Mouse (Mus musculus): ENCODE results near the gene Rps6ka2.

The Rps6ka2 gene

DNA sequence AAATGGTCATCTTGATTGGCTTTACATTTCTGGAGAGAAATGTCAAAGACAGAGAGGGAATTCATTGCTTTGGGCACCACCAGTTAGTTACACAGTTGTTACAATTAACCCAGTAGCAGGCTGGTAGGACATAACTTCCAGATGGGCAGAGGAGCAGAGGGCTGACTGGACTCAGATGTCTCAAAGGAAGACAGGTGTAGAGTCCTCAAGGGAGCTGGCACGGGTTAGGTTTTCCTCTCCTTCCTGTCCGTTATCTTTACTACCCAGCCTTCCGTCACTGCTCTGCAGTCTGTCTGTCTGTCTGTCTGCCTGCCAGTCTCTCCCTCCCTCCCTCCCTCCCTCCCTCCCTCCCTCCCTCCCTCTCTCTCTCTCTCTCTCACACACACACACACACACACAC, 52.3 kb downstream of the Rps6ka2 start:
- no peak for DNase-seq

DNA sequence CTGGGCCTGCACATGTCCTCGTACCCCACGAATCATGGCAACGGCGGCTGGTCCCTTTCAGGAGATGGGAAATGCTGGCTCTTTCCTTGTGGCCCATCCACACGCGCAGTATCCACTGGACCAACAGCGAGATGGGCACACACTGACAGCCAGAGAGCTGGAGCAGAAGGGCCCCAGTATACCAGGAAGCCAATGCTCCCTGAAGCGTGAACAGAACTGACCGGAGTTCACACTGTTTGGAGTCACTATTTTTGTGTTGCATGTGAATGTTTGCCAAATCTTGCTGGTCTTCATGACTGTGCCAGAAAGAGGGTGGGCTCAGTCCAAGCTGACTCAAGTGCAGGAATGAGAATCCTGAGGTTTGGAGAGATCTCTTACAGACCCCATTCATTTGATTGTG, 58.6 kb downstream of the Rps6ka2 start:
- DNase-seq = no peak

DNA sequence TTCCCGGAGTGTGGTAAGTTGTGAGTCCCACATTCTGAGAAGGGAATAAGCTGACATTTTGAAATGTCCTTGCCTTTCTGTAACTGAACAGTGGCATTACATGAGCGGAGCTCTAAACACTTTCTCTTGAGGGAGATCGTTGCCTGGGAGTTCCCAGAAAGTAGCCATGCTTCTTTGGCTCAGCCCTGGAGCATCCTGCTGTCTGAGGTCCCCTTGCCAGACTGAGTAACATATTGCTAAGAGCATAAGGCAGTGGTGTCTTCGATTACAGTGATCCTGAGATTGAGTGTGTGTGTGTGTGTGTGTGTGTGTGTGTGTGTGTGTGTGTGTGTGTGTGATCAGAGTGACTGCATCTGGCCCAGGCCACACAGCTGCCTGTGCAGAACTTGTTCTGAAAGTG, 61.4 kb downstream of the Rps6ka2 start:
- DNase-seq = no peak

DNA sequence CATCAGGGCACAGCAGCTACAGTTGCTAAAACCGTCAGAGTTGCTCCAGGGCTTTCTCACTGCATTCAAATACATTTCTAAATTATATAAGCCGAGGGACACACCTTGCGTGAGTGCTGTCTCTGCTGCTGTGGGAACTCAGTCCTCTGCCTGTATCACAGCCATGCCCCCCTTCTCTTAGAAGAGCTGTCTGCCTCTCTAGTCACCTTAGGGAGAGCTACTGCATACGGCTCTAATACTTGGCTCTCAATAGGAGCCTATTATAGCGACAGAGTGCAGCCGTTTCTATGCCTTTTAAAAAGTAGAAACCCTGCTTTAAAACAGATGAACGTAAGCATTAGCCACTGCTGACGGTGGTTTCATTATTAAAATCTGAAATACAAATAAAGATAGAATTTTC, 61.9 kb downstream of the Rps6ka2 start:
- DNase-seq = no peak

DNA sequence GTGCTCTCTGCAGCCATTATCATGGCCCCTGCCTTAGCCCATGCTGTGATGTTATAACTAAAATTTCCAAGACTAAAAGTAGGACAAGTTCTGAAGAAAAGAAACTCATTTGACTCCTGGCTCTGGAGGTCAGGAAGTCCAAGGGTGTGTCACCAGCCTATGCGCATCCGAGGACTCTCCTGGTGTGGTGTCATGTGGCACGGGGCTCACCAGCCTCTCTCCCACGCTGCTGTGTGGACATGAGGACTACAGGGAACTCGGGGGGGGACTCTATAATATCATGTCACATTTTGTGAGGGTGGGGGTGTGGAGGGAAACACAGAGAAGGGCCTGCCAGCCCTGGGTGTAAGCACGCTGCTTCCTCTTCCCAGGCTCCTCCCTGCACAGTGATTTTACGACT, 62.5 kb downstream of the Rps6ka2 start:
- DNase-seq = no peak

DNA sequence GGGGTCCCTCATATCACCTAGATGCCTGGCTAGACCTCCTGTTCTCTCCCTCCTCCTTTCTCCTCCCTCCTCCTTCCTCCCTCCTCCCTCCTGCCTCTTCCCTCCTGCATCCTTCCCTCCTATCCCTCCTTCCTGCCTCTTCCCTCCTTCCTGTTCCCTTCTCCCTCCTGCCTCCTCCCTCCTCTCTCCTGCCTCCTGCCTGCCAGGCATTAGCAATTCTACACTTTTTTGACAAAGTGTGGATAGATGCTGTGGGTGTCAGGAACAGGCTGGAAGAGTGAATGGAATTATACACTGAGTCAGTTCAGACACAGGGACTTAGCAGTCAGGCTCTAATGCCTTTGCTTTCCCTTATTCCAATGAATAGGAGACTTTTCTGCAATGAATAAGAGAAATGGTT, 63.3 kb downstream of the Rps6ka2 start:
- no peak for DNase-seq

DNA sequence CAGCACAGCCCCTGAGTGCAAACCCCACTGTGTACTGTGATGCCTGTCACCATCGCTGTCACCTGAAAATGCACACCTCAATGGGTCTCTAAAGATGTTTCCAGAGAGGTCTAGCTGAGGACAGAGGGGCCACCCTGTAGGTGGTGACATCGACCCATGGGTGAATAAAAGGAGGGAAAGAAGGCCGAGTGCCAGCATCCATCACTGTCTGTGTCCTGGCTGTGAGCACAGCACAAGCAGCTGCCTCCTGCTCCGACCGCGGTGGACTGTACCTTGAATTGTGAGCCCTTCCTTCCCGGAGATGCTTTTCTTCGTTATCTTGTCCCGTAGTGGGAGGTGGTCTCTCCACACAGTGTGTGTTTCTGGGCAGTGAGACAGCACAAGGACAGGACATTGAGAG, 67.8 kb downstream of the Rps6ka2 start:
- no peak for DNase-seq

DNA sequence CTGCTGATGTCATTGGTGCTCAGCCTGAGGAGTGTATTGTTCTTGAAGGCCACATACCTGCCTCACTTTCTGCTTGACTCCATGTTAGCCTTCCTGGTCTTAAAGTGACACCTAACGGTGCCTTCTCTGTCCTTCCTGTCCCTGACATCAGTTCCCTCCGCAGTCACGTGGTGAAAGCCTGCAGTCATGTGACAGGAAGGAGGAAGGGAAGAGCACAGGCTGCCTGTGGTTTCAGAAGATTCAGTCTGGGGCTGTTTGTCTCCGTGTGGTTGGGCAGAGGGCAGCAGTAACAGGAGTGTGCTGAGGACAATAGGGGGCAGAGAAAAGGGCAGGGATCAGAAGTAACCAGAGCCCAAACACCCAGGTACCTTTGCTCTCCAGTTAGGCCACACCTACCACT, 68.9 kb downstream of the Rps6ka2 start:
- no peak for DNase-seq

DNA sequence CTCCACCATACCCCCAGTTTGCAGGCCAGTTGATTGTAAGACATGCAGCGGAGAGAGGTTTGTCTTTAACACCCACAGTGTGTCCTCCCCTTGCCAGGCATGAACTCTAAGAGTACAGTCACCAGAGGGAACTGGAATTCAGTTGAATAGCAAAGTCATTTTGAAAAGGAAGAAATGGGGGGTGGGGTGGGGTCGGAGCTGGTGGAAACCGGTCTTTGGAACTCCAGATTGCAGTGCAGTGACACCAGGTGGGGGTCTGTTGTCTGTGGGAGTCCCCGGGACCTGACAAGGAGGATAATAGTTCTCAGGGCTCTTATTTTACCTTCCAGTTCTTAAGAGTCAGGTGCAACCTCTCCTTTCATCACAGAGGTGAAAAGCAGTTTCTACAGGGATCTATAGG, 70.6 kb downstream of the Rps6ka2 start:
- DNase-seq = no peak

DNA sequence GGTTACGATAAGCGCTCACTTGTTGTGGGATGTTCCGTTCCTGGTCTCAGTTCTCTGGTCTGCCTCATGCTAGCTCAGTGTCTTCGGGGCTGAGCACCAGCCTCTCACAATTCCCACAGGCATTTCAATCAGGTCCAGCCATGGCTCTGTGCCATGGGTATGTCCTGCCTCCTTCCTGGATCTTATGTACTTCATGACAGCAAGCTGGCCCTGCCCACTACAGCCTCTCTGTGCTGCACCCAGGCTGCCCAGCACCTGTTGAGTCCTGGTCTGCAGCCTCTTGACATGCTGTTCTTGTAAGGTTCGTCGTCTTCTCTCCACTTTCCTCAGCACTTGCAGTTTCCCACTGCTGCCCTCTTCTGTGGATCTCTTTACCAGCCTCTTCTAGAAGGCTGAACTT, 75.2 kb downstream of the Rps6ka2 start:
- no peak for DNase-seq

DNA sequence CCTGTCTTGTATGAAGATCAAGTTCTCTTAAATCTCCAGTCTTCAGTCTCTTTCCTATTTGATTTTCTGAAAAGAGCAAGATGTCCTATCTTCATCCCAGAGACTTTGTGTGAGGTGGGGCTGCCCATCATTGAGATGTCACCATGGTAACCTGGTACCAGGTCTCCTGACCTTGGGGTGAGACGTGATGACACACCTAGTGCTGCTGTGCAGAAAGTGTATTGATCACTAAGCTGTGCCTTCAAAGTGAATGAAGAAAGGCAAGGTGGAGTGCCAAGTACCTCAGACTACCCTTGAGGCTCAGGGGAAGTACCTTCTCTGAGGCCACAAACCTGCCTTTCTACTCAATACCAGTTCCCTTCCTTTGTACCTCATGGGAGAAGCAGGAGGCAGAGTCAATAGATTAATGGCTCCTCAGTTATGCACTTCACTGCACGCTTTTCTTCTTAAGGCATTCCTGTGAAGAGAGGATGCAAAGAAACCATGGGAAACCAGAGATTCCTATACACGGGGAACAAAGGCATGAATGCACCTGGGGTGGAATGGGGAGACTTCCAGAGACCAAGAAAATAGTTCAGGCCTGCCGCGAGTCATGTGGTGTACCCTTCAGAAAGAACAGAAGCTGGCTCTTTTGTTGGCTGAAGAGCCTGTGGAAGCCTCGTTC, 77.1 kb downstream of the Rps6ka2 start:
- no peak for DNase-seq

DNA sequence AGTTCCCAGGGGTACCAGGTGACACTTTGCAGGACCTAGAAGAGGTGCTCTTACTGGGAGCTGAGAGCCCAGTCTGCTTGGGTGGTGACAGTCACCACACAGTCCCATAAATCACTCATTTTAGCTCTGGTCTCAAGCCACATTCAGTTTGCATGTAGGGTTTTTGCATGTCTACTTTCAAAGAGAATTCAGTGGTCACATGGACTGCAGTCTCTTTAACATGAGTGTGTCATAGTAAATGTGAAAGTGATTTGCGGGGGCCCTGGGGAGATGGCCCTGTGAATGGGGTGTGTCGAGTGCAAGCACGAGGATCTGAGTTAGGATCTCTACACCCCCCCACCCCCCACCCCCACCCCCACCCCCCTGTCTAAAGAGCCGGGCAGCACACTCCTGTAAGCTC, 80.5 kb downstream of the Rps6ka2 start:
- DNase-seq = no peak

DNA sequence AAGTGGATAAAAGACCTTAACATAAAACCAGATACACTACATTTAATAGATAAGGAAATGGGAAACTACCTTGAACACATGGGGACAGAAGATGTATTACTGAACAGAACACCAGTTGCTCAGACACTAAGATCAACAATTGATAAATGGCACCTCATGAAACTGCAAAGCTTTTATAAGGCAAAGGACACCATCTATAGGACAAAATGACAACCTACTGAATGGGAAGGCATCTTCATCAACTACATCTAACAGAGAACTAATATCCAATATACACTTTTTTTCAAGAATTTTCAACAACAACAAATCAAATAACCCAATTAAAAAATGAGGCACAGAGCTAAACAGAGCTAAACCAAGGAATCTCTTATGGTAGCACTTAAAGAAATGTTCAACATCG, 87.3 kb downstream of the Rps6ka2 start:
- DNase-seq = no peak

DNA sequence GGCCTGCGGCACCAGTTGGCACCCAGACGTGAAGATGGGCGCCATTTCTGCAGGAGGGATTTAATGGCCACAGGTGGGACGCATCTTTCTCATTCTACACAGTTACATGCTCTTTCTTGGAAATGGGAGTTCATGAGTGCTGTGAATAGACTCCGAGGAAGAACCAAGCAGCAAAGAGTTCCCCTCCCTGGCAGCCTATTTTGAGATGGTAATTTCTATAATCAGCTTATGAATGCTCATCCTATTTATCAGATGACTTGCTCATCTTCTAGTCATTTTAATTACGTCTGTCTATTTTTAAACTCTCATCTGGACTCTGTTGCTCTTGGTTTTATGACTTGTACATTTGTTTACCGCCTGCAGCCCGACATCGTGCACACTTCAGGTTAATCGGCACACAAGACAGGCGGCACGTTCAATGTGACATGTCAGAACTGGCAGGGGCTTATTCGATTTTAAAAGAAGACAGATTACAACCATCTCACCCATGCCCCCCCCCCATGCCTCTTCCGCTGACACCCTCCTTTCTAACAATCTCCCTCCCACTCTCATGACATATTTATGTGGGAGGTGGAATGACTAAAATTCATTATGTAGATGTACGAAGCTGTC, 88.9 kb downstream of the Rps6ka2 start:
- no peak for DNase-seq

DNA sequence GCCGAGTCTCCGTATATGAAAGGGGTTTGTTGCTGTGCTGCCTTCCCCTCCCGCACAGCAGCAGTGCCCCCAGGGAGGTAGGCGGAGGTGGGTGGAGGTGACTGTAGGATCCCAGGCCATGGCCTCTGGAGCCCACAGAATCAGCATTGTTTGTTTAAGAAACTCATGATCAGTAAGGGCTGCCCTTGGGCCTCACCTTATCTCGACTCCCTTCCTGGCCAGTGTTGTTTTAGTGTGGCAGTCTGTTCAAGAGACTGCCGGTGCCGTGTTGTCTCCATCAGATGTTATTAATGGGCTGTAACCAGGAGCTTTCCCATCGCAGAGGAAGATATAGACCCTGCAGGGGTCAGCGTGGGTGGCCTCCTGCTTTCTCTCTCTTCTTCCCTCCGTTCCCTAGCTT, 90.4 kb downstream of the Rps6ka2 start:
- DNase-seq = no peak

DNA sequence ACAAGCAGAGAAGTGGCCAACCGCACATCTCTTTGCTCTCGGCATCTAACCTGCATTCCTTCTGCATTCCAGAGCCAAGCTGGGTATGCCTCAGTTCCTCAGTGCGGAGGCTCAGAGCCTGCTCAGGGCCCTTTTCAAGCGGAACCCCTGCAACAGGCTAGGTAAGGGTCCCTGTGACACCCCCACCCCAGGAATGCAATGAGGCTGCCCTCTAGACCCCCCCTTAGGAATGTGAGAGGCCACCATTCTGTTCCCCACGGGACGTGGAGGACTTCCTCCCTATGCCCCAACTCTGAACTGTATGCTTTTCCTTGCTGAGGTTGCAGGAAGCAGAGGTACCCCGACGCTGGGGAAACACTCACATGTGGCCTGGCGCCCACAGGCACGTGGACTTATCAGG, 92.1 kb downstream of the Rps6ka2 start:
- no peak for DNase-seq

DNA sequence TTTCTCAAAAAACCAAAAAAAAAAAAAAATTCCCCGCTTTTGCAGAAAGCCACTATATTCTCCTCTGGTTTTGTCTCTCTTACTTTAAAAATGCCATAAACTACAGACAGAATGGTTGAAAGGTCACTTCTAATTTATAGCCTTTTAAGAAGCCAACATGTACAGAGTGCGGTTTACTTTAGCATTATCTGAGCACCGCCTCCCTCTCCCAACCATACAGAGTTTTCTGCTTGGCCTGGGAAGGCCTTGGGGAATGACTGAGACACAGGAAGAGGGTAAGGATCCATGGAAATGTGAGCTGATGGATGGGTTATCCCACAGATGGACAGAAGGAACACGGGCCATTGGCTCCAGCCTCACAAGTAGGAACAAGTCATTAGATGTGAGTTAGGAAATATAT, 92.7 kb downstream of the Rps6ka2 start:
- no peak for DNase-seq

DNA sequence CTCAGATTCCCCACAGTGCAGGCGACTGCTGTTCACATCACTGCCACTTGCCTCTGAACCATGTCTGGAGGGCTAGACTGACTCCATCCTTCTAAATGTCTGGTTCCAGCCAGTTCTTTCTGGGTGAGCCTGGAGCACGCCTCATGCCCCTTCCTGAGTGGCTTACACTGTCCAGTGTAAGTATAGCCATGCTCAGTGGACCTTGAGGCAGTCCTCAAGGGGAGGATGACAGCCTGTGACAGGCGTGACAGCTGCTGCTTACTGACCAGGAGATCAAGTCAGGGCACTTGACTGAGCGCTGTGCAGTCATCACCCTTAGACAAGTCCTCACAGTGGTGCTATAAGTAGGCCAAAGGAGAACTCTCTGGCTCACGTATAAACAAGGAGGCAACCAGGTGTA, 94.7 kb downstream of the Rps6ka2 start:
- no peak for DNase-seq

DNA sequence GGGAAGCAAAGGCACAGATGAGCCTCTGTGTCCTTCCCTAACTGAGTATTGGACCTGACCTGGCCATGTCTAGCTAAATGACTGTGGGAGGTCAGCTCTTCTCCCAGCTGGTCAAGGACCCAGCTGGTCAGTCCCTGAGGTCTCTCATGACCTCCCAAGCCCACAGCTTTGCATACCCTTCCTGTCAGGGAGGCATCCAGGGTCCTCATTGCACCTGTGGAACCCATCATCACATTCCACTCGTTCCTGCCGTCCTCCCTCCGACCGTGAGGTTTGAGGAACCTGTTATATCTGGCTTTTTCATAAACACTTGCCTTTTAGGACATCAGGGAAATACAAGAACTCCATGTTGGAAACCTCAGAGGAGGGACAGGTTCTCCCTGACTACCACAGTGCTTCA, 95.4 kb downstream of the Rps6ka2 start:
- DNase-seq = no peak

DNA sequence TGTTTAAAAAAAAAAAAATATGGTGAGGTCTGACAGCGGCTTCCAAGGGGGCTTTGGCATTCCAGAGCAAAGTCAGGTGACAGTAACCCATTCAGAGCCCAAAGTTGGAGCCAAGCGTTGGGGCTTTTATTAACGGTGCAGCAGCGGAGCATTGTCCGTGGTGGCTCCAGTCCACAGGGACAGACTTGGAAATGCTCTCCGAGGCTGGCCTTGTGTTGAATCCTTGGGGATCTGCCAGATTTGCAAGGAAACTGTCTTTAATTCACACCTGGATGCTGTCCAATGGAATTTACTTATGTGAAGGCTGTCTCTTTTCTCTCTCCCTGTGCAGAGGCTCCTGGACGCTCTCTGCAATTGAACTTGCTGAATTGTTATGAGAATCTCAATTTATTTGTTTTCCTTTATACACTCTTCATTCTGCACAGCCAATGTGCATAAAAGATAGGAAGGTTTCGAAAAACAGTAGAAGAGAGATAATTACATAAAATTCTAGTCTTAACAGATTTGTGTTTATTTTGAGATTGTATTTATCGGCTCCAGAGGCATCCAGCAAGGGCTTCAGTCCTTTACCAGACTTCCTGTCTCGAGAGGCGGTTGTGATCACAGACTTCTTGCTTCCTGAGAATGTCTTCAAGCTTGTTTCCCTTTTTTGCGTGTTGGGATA, 95.9 kb downstream of the Rps6ka2 start:
- no peak for DNase-seq

DNA sequence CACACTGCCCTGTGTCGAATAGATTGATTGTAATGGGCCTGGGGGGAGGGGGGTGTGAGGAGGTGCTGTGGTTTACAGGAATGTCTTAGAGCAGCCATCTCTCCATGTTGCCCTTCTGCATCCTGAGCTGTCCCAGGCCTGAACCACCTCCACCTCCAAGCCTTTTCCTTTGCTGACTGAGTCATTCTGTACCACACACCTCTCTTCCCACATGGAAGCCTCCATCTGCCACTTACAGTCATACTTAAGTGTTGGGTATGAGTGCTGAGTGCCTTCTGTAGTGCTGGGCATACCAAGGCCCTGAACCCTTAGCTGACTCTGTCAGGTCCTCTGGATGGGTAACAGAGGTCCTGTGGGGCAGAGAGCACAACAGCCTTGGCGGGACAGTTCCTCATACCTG, 97.9 kb downstream of the Rps6ka2 start:
- no peak for DNase-seq

DNA sequence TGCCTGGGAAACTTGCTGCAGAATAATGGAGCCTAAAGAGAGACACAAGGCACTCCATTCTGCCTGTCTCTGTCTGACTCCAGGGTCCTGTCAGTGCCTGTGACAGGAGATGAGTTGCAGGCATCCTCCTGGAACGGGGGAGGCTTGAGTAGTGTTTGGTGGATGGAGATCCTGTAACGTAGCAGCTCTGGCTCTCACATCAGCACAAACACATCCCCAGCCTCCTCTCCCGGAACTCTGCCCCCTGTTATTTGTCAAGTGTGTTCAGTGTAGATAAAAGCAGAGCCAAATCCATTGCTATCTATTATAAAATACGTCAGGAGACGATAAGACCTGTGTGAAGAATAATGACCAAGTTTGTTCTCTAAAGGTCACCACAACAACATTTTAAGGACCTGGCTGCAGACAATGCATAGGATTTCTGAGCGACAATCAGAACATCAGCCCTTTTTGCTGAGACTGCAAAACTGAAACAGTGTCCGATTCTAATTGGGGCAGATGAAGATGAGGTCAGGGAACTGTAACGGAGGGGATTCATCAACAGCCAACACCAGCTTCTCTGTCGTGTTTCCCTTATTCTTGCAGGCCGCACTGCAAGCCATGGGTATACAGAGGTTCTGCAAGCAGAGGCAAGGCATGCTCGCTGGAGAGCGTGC, 99.4 kb downstream of the Rps6ka2 start:
- DNase-seq = no peak

DNA sequence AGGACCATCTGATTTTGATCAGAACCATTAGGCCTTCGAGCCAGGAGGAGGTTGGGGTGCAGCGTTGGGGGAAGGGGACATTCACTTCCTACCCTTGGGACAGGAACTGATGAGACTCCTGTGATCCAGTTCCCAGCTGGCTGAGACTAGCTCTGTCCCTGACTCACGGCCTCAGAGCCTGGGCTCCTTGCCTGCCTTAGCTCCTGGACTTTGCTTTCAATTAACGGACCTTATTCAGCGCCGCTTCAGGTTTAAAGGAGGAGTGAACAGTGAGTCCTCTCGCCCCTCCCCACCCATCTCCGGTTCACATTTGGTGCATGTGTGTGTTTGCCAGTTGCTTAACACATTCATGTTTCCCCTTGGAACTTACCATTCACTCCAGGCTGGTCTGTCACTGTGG, 100.6 kb downstream of the Rps6ka2 start:
- no peak for DNase-seq

DNA sequence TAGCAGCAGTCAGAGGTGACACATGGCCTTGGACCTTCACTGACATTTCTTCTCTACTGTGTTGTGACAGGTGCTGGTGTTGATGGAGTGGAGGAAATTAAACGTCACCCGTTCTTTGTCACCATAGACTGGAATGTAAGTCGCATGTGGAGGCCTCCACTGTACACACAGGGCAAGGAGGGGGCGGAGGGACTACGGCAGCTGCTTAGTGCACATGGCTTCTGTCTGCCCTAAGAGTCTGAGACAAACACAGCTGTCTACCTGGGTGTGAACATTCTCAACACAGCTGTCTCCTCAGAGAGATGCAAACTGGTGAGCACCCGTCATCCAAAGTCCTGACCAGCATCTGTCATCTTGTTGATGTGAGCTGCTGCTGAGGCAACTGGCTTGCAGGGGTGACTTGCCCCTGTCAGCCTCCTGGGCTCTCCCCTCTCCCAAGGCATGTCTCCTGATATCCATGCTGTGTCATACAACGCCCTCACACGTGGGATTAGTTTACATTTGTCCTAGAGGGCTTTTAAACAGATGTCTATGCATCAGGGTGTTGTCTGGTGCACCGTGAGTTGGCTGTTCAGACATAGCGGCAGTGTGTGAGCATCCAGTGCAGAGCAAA, 101.7 kb downstream of the Rps6ka2 start:
- no peak for DNase-seq
